Mouse (Mus musculus) hematopoietic stem cell, adult 5-6 weeks (primary cell): Measurements from ENCODE around the gene Endou. TPM values are rescaled to one million over a fixed set of nuclear protein-coding genes. Genes with fewer than 3 reads are reported as not detected.

Experiments used
- ATAC-seq, 2 experiments: fragments of 125-278 bp in 1 of 2; replicated peaks in 1 of 2; 2 replicates each; pipeline ENCODE4 v1.8.0; 2016 to 2017; ENCODE audit warnings: inconsistent platforms in 2 of 2, mild to moderate bottlenecking in 2 of 2, moderate number of reproducible peaks in 2 of 2, low read depth in 1 of 2, moderate TSS enrichment in 1 of 2; ENCODE audit not compliant: low FRiP score in 2 of 2, poor library complexity in 2 of 2, severe bottlenecking in 2 of 2, insufficient read depth in 1 of 2, low TSS enrichment in 1 of 2
- total RNA-seq: library from RNA; stranded (forward); fragments of 172-1452, 232-1000 nt; gene quantifications from 2 replicates; pipeline ENCODE4 v1.2.3, GENCODE M21; 2017

Gene Endou
- total RNA-seq, 1 experiment from 2014 or later = 3.4 TPM

GRCm38 (mm10) chr15:97742600-97742999 lies 11.5 kb upstream of the Endou start:
- no peak for ATAC-seq

GRCm38 (mm10) chr15:97742074-97742473 lies 10.9 kb upstream of the Endou start:
- ATAC-seq = no peak

- ATAC-seq = no peak
Measured at GRCm38 (mm10) chr15:97741662-97742061, 10.5 kb upstream of the Endou start.

- no peak for ATAC-seq
Measured at GRCm38 (mm10) chr15:97740283-97740732, 9.2 kb upstream of the Endou start.

GRCm38 (mm10) chr15:97738923-97739322 lies 7.8 kb upstream of the Endou start:
- no peak for ATAC-seq

GRCm38 (mm10) chr15:97731988-97732387 lies 849 bp upstream of the Endou start:
- no peak for ATAC-seq

GRCm38 (mm10) chr15:97730365-97730764 lies 774 bp downstream of the Endou start:
- ATAC-seq = no peak

GRCm38 (mm10) chr15:97728804-97729203 lies 2.3 kb downstream of the Endou start:
- ATAC-seq = no peak

- no peak for ATAC-seq
Measured at GRCm38 (mm10) chr15:97728394-97728793, 2.7 kb downstream of the Endou start.

- ATAC-seq = peak in 1 of 2 experiments; percentile 19; a peak in 1 of 4 replicates
Measured at GRCm38 (mm10) chr15:97727520-97727919, 3.6 kb downstream of the Endou start.

- ATAC-seq = peak; percentile 67 to 70
Measured at GRCm38 (mm10) chr15:97727048-97727447, 4.1 kb downstream of the Endou start.

- no peak for ATAC-seq
Measured at GRCm38 (mm10) chr15:97726310-97726709, 4.8 kb downstream of the Endou start.

GRCm38 (mm10) chr15:97725198-97725785 lies 5.8 kb downstream of the Endou start:
- no peak for ATAC-seq

- no peak for ATAC-seq
Measured at GRCm38 (mm10) chr15:97724346-97725197, 6.6 kb downstream of the Endou start.

- no peak for ATAC-seq
Measured at GRCm38 (mm10) chr15:97723536-97724345, 7.4 kb downstream of the Endou start.

- ATAC-seq = peak; percentile 62 to 82
Measured at GRCm38 (mm10) chr15:97721008-97721701, 10.0 kb downstream of the Endou start.

- no peak for ATAC-seq
Measured at GRCm38 (mm10) chr15:97720026-97720675, 11.0 kb downstream of the Endou start.
